Mouse (Mus musculus) spleen, adult 2 months (tissue): ENCODE measurements around the gene Pde7b. TPM values are rescaled to one million over a fixed set of nuclear protein-coding genes. Genes with fewer than 3 reads are reported as not detected.

Experiments
- DNase-seq, 2 experiments: peaks; one replicate each; pipeline versions ENCODE4 v3.0.0 to v3.0.0-alpha.2; 2012 to 2021; ENCODE audit warnings: low spot score in 2 of 2, low read depth in 1 of 2
- H3K27ac ChIP-seq: fragments of 200-500 bp; 2 replicates; pipeline ENCODE4 v1.5.1; 2012; ENCODE audit warnings: low read length, inconsistent platforms; ENCODE audit not compliant: insufficient read depth
- H3K27me3 ChIP-seq: fragments of 200-500 bp; 2 replicates; pipeline ENCODE4 v1.6.1; 2012; ENCODE audit warnings: mild to moderate bottlenecking, moderate library complexity, low read length, inconsistent platforms; ENCODE audit not compliant: control insufficient read depth, insufficient read depth
- H3K36me3 ChIP-seq: fragments of 200-500 bp; 2 replicates; pipeline ENCODE4 v1.6.1; 2012; ENCODE audit warnings: mild to moderate bottlenecking, low read length, inconsistent platforms; ENCODE audit not compliant: control insufficient read depth, insufficient read depth
- H3K4me1 ChIP-seq: fragments of 200-500 bp; 2 replicates; pipeline ENCODE4 v1.6.1; 2011; ENCODE audit warnings: inconsistent platforms; ENCODE audit not compliant: control insufficient read depth, insufficient read depth, insufficient read length
- H3K4me3 ChIP-seq: fragments of 200-500 bp; 2 replicates; pipeline ENCODE4 v1.5.1; 2011; ENCODE audit warnings: mild to moderate bottlenecking, inconsistent platforms; ENCODE audit not compliant: insufficient read depth, insufficient read length; ENCODE audit errors: extremely low read depth
- CTCF ChIP-seq: fragments of 200-500 bp; IDR thresholded peaks from 2 replicates; pipeline ENCODE4 v1.5.1; 2011; ENCODE audit warnings: mild to moderate bottlenecking, inconsistent platforms; ENCODE audit not compliant: insufficient read depth, insufficient read length, insufficient replicate concordance; ENCODE audit errors: extremely low read depth
- POLR2A ChIP-seq: fragments of 200-500 bp; IDR thresholded peaks from 2 replicates; pipeline ENCODE4 v1.6.1; 2011; ENCODE audit warnings: low read depth, low read length, inconsistent platforms
- WGBS: fragments of 180-500 bp; shearing (Covaris S2); methylation state at CpG from one replicate; pipeline ENCODE4 v1.1.7; 2018; 5-methylcytosine and 5-hydroxymethylcytosine counted together
- polyA plus RNA-seq: library from polyadenylated mRNA; depleted of rRNA; stranded (reverse); fragments of >200 nt; gene quantifications from 2 replicates; pipeline ENCODE4 v1.2.3, GENCODE M21; 2012

Gene Pde7b
- polyA plus RNA-seq, 1 experiment, result 0.69 TPM

- Histone ChIP-seq H3K27me3 (no peaks in the 10 kb centered on the region), H3K4me3 (no peak overlapping the region), H3K36me3 (no peaks in the 10 kb centered on the region), H3K27ac (no peak overlapping the region), H3K4me1 (no peaks in the 10 kb centered on the region)
- WGBS, result 93% methylated on average over 5 of the region's 5 CpGs
- DNase-seq, result no peak
- TF ChIP-seq CTCF (no peak), POLR2A (no peak)
Measured at GRCm38 (mm10) chr10:20756219-20756618, 31.3 kb upstream of the Pde7b start.

GRCm38 (mm10) chr10:20752883-20753282 lies 28.0 kb upstream of the Pde7b start:
- Histone ChIP-seq H3K4me3 (no peak overlapping the region), H3K27ac (no peak overlapping the region), H3K36me3 (no peaks in the 10 kb centered on the region), H3K27me3 (no peaks in the 10 kb centered on the region), H3K4me1 (no peaks in the 10 kb centered on the region)
- 74% methylated on average over 1 of the region's 1 CpGs for WGBS
- TF ChIP-seq CTCF (no peak), POLR2A (no peak)
- DNase-seq, result no peak

- TF ChIP-seq POLR2A (no peak), CTCF (no peak)
- WGBS, result 89% methylated on average over 5 of the region's 5 CpGs
- Histone ChIP-seq H3K4me3 (no peak overlapping the region), H3K27me3 (no peaks in the 10 kb centered on the region), H3K36me3 (no peaks in the 10 kb centered on the region), H3K4me1 (no peaks in the 10 kb centered on the region), H3K27ac (no peak overlapping the region)
- no peak for DNase-seq
Measured at GRCm38 (mm10) chr10:20750642-20751251, 25.9 kb upstream of the Pde7b start.

GRCm38 (mm10) chr10:20748938-20749337 lies 24.1 kb upstream of the Pde7b start:
- WGBS, result 93% methylated on average over 8 of the region's 8 CpGs
- no peak for DNase-seq
- TF ChIP-seq POLR2A (no peak), CTCF (no peak)
- no peak overlapping the region for H3K4me3 ChIP-seq
- H3K4me1 ChIP-seq, result no peaks in the 10 kb centered on the region
- no peak overlapping the region for H3K27ac ChIP-seq
- H3K27me3 ChIP-seq, result no peaks in the 10 kb centered on the region
- no peaks in the 10 kb centered on the region for H3K36me3 ChIP-seq

- WGBS, result 81% methylated on average over 4 of the region's 4 CpGs
- H3K4me1 ChIP-seq, result no peaks in the 10 kb centered on the region
- H3K27me3 ChIP-seq, result no peaks in the 10 kb centered on the region
- no peak overlapping the region for H3K4me3 ChIP-seq
- no peak overlapping the region for H3K27ac ChIP-seq
- H3K36me3 ChIP-seq, result no peaks in the 10 kb centered on the region
- no peak for DNase-seq
- no peak for TF ChIP-seq CTCF
- TF ChIP-seq POLR2A, result no peak
Measured at GRCm38 (mm10) chr10:20747229-20747628, 22.4 kb upstream of the Pde7b start.

- H3K4me1 ChIP-seq, result peaks cover 2% of the 10 kb centered on the region; the same call in 1 of the 2 replicates
- H3K36me3 ChIP-seq, result no peaks in the 10 kb centered on the region
- H3K27ac ChIP-seq, result no peak overlapping the region
- H3K4me3 ChIP-seq, result no peak overlapping the region
- no peaks in the 10 kb centered on the region for H3K27me3 ChIP-seq
- no peak for DNase-seq
- TF ChIP-seq POLR2A, result no peak
- TF ChIP-seq CTCF, result no peak
- WGBS, result 90% methylated on average over 3 of the region's 3 CpGs
Measured at GRCm38 (mm10) chr10:20739801-20740200, 14.9 kb upstream of the Pde7b start.

GRCm38 (mm10) chr10:20737146-20737545 lies 12.3 kb upstream of the Pde7b start:
- no peak for TF ChIP-seq CTCF
- TF ChIP-seq POLR2A, result no peak
- no peaks in the 10 kb centered on the region for H3K27me3 ChIP-seq
- H3K4me3 ChIP-seq, result no peak overlapping the region
- H3K36me3 ChIP-seq, result no peaks in the 10 kb centered on the region
- no peak for DNase-seq
- WGBS, result 10% methylated on average over 4 of the region's 4 CpGs
- H3K4me1 ChIP-seq, result peaks cover 2% of the 10 kb centered on the region; the same call in 1 of the 2 replicates
- no peak overlapping the region for H3K27ac ChIP-seq
